Mouse (Mus musculus): ENCODE data around the gene Clec2l.
"Not testable (repeated sequence)": the region's sequence is repeated elsewhere in the genome, so short reads cannot be mapped to it uniquely, and the experiment has no call there.

The Clec2l gene

DNA sequence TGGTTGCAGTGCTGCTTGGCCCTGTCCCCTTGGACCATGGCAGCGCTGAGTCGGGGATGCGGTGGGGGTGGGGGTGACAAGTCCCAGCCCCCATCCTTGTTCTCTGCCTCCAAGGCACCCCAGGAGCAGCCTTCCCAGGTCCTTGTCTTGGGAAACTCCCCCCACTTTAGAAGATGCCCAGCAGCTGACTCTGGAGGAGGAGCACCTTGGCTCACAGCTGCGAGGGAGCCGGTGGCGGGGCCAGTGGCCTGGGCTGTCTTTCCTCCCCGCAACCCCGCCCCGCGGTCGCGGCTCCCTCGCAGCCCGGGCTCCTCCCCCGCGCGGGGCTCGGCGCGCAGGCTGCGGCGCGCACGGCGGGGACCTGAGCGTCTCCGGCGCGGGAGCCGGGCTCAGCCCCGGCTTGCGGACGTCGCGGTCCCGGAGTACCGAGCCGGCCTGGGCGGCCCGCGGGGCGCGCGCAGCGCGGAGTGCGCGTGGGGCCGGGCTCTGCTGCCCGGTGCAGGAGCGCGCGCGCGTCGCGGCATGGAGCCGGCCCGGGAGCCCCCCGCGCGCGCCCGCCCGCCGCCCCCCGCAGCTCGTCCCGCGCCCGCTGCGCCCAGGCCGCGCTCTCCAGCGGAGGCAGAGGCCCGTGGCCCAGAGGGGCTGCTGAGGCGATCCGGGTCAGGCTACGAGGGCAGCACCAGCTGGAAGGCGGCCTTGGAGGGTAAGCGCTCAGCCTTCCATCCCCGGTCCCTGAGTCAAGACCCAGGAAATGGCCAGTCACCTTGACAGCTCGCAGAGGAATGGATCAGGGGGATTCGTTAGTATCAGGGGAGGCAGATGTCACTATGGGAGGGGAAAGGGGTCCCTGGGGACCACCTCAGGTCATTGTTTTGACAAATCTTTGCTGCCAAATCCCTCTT, at the start of gene Clec2l:
Gene Clec2l (plus strand): TSS at position 356 of the 902 bp plus-strand sequence.
- DNase-seq, result peak; percentile 29

DNA sequence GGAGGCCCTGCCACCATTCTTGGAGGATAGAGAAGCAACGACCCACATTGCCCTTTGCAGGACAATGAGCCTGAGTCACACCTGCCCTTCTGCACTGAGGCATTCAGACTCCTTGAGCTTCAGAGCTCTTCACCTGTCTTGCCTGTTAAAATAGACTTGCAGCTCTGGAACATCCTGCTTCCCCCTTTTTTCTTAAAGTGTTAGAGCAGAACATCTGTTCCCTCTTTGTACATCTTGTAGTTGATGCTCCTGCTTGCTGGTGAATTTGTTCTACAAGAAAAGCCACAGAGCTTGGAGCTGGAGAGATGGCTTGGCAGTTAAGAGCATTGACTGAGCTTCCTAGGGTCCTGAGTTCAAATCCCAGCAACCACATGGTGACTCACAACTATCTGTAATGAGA, 40.5 kb upstream of the Clec2l start:
- DNase-seq, result no peak

DNA sequence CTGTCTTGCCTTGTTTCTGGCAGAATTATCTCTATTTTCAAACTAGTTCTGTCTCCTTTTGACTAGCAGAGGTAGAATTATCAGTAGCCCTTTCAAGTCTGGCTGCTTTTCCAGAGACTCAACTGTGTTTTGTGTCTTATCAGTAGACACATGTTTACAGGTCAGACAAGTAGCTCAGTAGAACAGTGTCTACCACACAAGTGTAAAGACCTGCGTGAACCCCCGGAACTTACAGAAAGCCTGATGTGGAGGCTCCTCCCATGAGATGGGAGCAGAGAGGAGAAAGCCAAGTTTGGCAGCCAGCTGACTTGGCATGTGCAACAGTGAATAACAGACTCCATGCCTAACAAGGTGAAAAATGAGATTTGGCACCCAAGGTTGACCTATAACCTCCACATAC, 39.4 kb upstream of the Clec2l start:
- DNase-seq, result no peak

DNA sequence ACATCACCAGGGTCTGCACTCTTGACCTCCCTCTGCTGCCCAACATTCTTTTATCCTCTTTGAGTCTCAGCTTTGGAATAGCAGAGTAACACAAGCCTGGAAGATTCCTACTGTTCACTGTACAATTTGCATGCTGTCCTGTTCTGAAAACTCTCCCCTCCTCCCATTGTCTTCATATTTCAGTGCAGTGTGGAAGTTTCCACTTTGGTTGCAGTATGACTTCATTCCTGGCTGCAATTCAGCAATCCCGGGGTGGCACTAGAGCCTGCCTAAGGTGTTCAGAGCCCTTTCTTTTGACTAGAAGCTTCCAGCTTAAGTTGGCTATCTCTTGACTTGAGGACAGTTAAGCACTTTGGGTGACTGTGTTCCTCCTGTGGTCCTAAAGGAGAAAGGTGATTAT, 38.4 kb upstream of the Clec2l start:
- no peak for DNase-seq

DNA sequence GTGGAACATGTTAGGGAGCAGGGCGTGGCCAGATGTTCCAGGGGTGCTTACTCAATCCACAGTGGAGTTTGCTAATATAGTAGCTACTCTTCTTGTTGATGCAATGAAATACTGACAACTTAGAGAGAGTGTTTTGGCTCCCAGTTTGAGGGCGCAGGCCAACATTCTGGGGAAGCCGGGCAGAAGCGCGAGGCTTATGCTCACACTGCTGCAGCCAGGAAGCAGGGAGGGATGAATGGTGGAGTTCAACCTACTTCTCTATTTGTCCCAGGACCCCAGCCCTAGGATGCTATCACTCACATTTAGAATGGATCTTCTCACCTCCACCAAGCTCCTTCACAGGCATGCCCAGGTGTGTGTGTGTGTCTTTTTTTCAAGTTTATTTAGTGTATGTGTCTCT, 36.8 kb upstream of the Clec2l start:
- DNase-seq, result no peak

DNA sequence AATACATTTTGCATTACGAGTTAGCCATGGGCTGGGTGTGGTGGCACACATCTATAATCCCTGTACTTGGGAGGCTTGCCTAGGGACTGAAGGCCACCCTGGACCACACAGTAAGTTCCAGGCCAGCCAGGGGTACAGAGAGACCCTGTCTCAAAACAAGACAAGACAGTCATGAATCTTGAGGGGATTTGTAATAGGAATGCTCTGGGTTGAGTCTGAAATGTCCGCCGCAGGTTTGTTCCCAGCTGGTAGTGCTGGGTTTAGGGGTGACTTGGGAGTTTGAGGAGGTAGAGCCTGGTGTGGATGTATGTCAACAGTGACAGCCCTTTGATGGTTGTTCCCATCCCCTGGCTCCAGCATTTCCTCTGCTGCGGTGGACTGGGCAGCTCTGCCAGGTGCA, 35.8 kb upstream of the Clec2l start:
- DNase-seq, result no peak

DNA sequence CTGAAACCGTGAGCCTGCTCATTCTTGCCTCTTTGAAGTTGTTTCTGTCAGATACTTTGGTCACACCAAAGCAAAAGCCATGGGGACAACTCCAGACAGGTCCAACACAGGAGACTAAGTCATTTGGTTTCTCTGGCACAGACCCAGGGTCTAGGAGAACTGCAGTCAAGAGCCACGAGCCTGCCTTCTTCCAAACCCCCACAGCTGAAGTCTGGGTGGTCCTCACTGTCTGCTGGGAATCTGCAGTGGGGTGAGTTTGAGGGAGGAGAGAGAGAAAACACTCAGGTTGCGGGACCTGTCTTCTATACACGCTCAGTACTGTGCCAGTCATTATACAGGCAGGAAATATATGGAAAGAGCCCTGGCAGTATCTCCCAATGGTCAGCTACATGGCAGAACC, 35.4 kb upstream of the Clec2l start:
- DNase-seq, result no peak

DNA sequence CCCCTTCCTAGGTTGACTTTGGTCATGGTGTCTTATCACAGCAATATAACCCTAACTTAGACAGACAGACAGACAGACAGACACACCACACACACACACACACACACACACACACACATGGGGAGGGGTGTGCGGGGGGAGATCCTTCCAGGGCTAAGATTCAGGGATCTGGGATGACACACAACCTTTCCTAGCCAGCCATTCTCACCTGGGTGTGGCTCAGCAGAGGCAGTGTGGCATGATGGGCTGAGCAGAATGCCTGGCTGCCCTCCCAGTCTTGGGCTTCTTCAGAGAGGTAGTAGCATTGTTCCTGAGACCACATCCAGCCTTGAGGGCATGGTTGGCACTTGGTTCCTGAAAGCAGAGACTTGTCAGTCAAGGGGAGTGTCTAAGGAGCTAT, 33.3 kb upstream of the Clec2l start:
- no peak for DNase-seq

DNA sequence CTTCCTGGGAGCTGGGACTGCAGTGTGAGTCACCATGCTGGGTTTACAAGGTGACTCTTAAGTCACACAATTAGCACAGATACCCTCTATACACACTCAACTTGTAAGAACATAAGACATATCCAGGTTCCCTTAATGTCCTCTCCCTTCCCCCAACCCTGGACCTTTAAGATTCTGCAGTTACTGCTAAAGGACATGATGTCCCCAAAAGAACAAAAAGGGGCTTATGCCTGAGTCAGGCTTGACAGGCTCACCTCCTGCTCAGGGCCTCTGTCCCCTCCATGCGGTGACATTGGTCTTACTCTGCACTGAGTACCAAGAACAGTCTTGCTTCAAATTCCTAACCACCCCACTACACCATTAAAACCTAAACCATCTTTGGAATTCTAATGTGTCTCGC, 30.0 kb upstream of the Clec2l start:
- DNase-seq, result no peak

DNA sequence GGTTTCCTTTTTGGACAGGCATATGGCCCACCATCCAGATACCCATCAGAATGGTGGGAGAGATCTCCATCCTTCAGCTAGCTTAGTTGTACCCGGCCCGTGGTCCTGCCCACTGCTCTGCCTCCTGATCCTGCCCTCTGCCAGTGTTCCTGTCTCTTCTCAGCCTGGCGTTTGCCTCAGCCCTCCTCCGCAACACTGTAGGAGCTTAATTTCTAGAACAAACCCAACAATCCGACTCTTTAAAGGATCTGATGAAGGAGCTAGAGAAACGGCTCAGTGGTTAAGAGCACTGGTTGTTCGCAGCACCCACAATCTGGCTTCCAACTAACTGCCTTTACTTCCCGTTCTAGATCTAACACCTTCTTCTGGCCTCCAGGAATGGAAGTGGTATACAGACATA, 28.4 kb upstream of the Clec2l start:
- no peak for DNase-seq

DNA sequence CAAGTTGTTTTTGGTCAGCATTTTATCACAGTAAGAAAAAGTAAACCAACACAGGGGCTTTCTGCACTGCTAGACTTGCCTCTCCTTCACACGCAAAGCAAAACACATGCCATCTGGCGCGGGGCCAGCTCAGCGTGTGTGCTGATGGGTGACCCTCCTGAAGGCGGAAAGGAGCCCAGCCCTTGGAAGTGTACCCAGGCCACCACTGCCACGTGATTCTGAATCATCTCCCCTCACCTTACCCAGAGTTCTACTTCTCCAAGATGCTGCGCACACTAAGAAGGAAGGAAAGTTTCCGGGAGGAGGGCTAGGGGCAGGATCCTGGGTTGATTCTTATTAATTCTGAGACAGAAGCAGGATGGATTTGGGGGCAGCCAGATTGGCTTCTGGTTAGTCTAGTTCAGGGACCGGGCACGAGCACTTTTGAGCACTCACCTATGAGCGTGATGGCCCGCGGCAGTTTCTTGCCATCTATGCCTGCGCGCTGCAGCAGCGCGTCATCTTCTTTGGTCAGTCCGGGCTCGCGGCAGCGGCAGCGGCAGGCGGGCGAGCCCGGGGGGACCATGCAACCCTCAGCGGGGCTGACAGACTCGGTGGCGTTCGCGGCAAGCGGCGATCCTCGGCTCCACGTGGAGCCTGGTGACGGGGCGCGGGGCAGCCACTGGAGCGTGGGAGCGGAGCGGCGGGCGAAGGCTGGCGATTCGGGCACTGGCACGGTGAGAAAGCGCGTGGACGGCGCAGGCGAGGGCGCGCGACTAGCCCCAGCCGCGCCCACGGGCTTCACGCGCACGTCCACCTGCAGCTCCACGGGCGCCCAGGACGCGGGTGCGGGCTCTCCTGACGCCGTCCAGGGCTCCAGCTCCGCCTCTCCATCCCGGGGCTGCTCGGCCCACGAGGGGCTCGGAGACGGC, 26.7 kb upstream of the Clec2l start:
- DNase-seq, result no peak

DNA sequence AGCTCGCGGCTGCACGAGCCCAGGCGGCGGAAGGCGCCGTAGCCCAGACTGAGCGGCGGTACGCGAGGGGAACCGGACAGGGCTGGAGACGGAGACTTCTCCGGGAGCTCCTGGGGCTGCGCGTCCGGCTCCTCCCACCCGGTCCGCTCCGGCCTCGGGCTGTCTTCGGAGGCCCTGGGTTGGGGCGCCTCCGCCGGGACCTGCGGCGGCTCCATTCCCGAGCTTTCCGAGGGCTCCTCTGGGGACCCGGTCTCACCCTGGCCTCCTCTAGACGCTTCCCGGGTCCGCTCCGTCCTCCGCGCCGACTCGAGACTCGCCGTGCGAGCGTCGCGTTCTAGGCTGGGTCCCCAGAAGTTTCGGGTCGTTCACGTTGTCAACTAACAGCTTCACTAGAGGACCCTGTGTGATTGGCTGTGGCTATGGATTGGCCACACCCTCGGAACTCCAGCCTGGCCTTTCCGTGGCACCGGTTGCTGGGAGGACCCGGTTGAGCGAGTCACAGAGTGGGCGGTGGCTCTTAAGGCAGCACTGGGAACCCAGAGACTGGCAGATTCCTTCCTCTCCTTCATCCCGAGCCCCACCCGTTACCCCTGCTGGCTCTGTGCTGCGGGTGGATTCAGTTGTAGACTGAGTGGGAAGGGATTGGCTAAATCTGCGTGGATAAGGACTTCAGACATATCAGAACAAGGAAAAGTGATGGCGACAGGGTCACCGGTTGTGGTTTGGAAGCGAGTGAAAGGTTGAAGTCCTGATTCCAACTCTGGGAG, 25.8 kb upstream of the Clec2l start, which contains the start of gene Klrg2:
Gene Klrg2 (minus strand): TSS at position 391 of the 767 bp plus-strand sequence.
- DNase-seq, result no peak

DNA sequence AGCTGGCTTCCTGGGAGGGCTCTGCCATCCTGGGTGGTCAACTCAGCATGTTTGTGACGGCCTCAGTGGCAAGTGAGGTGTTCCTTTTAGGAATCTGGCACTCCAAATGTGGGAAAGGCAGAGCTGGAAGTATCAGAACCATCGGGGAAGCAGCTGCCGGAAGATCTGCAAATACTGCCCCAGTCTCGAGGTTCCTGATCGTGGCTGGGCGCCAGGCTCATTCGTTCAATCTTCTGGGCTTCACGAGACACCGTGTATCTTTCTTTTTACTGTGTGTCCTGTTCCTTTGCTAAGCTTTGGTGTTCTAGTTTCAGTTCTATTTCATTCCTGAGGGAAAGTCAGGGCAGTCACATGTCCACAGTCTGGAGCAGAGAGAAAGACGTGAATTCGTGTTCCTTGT, 22.5 kb upstream of the Clec2l start:
- DNase-seq, result no peak

DNA sequence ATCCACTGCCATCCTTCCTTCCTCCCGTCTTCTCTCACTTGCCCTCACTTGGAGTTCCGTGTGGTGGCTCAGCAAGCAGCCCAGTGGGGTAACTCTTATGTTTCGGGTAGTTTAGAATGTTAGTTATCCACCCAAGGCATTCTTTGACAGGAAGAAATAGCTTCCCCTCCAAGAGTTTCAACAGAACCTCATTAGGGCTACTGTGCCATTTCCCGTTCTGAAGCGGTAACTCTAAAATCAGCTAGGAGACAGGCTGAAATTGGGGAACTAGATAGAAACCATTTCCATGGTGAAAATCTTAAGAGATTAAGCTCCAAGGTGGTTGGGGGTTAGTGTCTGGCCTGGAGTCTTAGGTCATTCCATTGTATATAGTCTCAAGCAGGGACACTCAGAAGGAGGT, 21.6 kb upstream of the Clec2l start:
- DNase-seq, result no peak

DNA sequence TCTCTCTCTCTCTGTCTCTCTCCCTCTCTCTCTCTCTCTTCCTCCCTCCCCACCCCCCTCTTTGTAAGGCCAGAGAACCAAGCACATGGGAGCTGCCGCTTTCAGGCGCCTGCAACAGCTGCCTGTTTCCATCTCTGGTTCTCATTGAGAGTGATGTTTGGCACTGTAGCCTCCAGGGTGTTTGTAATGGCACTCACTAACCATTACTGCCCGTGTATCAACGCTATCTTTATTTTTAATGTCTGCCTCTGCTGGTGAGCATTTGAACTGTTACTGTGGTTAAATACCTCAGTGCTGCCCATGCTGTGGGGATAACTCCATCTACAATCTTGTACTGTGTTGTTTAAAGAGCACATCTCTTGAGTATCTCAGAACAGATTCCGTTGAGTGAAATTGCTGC, 21.2 kb upstream of the Clec2l start:
- DNase-seq, result no peak

DNA sequence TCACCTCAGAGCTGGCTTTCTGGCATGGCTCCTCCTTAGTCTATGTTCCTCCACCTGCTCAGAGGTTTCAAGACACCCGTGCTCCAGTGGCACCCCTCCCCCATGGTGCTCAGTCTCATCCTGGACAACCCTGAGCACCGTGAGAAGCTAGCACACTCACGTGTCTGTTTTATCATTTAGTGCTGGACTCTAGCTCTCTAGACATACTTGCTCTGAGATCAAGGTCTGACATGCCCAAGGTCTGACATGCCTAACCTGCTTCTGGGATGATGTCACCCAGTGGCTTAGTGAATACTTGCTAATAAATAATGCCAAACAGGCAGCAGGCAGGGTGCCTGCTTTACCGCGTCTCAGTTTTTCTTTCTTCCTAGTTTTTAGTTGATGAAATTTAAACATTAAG, 20.3 kb upstream of the Clec2l start:
- no peak for DNase-seq

DNA sequence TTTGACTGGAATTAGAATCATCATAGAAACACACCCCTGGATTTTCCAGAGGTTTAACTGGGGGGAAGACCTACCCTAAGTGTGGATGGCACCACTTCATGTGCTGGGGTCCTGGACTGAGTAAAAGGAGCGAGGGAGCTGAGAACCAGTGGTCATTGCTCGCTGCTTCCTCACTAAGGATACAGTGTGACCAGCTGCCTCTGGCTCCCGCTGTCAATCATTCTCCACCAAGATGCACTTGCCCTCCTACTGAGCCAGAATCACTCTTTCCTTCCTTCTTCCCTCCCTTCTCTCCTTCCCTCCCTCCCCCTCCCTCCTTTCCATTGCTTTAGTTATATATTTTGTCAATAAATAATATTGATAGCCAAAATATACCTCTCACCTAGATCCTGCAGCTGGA, 19.8 kb upstream of the Clec2l start:
- DNase-seq, result no peak

DNA sequence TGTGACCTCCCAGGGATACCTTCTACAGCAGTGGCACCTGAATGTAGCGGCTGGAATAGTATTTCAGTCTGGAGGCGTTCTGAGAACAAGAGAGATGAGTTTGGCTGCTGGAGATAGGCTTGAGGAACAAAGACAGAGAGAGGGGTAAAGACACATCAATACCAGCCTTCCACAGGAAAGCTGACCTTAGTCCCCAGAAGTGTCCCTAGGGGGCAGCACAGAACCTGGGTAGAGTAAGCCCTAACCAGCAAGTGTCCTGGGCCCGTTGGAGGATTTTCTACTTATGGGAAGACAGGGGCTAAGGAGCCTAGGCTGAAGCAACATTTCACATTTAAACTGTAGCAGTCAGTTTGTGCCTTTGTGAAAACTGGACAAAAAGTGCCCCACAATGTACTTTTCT, 13.3 kb upstream of the Clec2l start:
- DNase-seq, result no peak

DNA sequence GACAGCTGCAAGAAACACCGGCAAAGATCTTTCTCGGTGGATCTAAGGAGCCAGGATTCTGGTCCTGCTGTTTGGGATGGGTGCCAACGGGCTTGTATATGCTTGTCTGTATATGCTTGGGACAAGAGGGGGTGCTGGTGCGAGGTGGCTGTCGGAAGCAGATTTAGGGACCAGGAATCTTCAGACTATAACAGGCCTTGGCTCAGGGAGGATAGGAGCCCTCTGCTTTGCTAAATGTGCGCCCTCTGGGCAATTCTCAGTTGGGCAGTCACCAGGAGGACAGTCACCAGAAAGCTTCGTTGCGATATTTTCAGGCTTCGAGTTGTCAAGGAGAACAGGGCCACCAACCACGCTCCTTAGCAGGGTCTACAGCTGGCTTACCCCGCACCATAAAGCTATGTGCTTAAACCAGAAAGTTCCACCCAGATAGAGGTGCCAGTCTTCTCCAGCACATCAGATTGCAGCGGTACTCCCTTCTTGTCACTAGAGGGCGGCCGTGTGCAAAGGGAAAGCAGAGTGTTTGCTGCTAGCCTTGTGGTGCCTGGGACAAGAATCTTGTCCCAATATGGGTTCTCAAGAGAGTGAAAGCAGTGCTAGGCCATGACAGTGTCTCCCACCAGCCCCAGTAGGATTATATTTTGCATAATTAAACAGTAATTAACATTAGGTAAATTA, 12.5 kb upstream of the Clec2l start:
- DNase-seq, result peak; percentile 64

DNA sequence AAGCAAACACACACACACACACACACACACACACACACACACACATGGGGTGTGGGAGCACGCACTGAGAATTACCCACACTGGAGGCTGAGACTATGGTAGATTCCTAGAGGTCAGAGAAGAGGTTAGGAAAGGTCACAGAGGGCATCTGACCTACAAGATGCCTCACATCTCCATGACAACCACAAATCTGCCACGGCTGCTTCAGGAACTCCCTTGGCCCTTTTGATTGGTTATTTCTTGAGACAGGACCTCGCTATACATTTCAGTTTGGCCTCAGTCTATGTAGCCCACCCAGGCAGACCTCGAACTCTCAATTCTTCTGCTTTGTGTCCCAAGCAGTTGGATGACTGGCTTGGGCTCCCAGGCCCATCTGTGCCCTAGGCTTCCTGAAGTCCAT, 1.2 kb upstream of the Clec2l start:
- DNase-seq, result no peak

DNA sequence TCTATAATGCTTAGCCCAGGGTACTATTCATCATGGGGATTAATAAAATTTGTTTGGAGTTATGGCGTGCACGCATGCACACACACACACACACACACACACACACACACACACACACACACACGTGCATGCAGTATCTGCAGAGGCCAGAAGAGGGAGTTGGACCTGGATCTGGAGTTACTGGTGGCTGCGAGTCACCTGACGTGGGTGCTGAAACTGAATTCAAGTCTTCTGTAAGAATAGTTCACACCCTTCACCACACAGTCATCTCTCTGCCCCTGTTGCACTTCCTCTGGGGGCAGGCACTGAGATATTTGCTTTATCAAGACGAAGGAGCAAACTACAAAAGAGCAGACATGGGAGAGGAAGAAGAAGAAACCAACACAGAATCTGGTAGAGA, 6.7 kb downstream of the Clec2l start:
- no peak for DNase-seq

DNA sequence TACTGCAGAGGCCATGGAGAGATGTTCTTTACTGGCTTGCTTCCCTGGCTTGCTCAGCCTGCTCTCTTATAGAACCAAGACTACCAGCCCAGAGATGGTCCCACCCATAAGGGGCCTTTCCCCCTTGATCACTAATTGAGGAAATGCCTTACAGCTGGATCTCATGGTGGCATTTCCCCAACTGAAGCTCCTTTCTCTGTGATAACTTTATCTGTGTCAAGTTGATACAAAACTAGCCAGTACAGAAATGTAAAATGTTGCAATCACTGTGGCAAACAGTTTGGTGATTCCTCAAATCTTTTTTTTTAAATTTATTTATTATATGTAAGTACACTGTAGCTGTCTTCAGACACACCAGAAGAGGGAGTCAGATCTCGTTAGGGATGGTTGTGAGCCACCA, 7.6 kb downstream of the Clec2l start:
- DNase-seq, result not testable (repeated sequence)

DNA sequence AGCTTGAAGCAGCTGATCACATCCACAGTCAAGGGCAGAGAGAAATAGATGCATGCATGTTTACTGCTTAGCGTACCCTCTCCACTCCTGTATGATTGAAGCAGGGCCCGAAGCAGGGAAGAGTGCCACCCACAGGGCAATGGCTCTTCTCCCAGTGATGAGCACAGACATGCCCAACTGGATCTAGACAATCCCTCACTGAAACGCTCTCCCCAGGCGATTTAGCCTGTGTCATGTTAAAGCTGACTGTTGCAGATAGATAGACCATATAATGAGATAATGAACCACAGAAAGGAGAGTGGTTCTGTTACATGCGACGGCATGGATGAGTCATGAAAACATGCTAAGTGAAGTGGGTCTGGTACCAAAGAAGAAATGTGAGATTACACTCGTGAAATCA, 8.4 kb downstream of the Clec2l start:
- no peak for DNase-seq
